Mouse (Mus musculus): Measurements from ENCODE around the gene Rerg.

Rerg gene

GRCm38 (mm10) chr6:137131349-137131748 is 38.9 kb downstream of the Rerg start:
- DNase-seq (ENCODE audit: low spot score in 2 of 2): no peak

DNA sequence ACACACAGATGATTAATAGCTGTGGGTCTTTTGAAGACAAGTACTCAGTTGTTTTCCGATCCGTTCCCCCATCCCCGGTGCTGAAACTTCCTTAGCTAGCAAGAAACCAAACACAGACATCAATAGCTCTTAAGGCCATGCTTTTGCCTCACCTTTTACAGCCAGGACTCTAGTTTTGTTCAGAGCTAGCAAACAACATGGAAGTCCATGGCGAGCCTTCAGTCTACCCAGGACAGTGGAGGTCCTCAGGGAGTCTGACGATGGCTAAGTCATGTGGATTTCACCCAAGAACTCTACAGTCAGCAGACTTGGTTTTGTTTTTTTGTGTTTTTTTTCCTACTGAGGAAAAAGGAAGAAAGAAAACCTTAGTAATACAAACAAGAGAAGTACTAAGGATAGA is 43.4 kb downstream of the Rerg start:
- no peak for DNase-seq (ENCODE audit: low spot score in 2 of 2)

- no peak for DNase-seq (ENCODE audit: low spot score in 2 of 2)
Observed at GRCm38 (mm10) chr6:137126224-137126623, 44.1 kb downstream of the Rerg start.

DNA sequence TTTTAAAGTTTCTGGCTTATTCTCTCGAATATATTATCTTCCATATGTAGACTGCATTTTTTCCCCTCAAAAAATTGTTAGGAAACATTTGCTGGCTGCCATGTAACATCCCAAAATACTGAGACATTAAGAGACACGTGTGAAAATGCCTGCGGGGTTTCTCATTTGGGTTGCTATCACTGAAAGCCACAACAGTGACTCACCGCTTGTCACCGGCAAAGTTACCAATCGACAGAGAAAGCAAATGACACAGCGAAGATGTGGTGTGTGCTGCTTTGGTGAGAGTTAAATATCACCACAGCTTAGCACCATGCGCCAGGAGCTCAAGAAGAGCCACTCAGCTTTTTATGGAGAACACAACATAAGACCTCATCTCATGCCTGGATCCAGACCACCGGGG is 44.9 kb downstream of the Rerg start:
- peak in 1 of 2 experiments; percentile 8 for DNase-seq (ENCODE audit: low spot score in 2 of 2)

DNA sequence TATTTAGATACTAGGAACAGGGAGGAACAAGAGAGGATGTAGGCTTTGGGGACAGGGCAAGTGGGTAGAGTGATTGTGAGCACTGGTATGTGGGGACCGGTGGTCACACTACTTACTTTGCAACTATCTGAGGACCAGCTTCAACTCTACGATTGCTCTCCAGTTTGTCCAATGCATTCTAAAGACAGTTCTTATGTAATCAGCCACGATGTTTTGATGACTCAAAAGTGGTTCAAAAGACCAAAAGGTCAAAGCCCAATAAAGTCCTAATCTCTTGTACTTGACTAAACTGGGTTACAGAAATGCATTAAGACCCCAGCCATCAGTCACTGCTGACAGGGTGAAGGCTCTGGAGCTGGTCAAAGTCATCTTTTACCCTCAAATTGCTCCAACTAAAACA is 45.3 kb downstream of the Rerg start:
- no peak for DNase-seq (ENCODE audit: low spot score in 2 of 2)

DNA sequence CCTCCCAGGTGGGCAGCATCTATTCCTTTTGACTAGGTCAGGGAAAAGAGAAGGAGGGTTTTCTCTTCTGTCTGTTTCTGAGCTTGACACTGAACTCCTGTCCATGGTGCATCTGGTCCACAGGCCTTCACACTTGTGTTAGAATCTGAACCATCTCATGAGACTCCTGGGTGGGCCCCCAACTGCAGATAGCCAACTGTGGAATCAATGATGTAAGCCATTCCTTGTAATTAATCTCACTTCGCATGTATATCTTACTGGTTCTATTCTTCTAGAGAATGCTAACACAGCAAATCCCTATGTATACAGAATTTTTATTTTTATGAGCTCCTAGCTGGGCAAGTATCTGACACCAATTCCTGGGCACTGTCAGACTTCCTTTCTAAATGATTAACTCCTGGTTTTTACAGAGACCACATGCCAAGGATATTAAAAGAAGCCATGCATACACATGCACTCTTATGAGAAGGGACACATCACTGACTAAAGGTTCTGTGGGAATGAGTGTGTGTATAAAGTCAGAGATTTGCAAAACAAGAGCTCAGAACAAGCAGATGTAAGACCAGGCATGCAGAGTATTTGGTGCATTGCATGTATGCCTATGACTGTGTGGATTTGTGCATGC is 53.3 kb downstream of the Rerg start:
- DNase-seq (ENCODE audit: low spot score in 2 of 2): no peak

GRCm38 (mm10) chr6:137114859-137115258 is 55.4 kb downstream of the Rerg start:
- DNase-seq (ENCODE audit: low spot score in 2 of 2): no peak

DNA sequence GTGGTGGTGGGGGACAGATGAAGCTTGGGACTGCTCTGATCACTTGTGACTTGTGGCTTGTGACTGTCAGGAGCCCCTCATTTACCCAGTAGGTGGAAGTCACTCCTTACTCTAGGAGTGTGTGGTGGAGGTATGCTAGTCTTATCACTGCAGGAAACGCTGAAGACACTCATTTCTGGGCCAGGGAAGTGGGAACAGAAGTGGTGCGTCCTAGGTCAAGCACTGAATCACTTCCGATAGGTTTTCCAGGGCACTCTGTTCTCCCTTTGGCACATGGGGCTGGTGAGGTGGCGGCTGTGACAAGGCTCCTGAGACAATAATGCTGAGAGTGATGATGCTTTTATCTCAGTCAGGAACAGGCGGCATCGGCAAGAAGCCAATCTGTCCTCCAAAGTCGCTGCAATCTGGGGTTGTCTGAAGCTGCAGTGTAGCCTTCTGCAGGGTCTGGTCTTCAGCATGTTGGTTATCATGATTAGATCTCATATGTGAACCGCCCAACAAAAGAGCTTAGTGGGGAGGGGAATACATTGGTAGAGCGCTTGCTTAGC is 59.0 kb downstream of the Rerg start:
- no peak for DNase-seq (ENCODE audit: low spot score in 2 of 2)

DNA sequence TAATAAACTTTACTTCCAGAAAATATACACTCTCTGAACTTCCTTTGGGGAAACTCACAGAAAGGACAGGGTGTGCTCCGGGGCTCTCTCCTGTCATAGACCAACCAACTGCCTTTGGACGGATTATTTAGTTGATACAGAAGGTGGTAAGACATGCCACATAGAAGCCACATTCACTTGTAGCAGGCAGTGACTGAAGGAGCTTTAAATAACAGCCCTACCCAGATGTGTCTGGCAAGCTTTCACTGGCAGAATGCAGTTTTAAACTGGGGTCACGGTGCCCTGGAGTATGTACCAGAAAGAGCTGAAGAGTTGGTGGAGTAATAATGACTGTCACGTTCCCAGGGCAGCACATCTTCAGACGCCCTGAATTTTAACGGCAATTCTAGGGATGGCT is 59.5 kb downstream of the Rerg start:
- DNase-seq (ENCODE audit: low spot score in 2 of 2): no peak

- DNase-seq (ENCODE audit: low spot score in 2 of 2): no peak
Observed at GRCm38 (mm10) chr6:137109811-137110777, 60.2 kb downstream of the Rerg start.

GRCm38 (mm10) chr6:137105285-137105684 is 65.0 kb downstream of the Rerg start:
- DNase-seq (ENCODE audit: low spot score in 2 of 2): no peak

GRCm38 (mm10) chr6:137102662-137103179 is 67.6 kb downstream of the Rerg start:
- no peak for DNase-seq (ENCODE audit: low spot score in 2 of 2)

DNA sequence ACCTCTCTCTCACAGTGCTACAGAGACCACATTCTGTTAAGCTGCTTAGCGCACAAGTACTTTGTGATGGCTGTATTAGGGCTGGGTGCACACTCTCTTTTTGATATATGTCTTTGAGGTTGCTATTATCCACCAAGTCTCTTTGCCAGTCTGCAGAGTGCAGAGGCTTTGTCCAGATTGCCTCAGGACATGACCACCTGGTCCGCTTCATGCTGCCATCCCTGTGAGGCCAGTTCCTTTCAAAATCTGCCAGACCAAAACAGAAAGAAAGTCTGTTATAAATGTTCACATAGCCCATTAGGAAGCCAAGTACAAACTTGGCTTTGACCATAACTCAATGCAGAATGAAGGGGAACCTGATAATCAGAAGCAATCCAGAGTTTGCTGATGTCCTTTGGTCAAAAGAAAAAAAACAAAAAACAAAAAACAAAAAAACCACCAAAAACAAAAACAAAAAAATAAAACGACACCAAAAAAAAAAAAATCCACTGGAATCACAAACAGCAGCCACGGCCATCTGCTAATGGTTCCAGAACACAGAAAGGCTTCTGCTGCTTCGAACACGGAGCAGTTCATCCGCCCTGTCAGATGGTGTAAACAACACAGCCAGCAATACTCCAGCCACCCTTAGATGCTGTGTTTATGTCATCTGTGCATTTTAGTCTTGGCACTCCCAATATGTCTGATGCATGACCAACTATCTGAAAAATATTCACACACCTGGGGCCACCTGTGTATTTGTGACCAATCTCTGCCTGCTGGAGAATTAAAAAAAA is 68.2 kb downstream of the Rerg start:
- DNase-seq (ENCODE audit: low spot score in 2 of 2): no peak

DNA sequence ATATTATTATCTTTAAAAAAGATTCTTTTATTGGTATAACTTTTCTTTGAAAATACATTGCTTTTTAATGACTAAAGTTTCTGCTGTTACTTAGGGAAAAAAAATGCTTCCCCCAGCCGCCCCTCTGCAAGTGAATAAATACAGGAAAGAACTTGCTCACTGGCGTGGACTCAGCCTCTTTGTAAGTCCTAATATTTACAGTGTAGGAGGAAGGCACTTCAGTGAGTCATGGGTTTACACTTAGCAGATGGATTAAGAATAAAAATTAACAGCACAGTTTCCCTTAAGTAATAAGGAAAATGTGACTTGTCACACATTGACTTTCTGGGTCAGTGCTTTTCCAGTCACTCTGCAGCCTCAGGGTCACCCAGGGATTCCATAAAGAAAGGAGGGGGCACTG is 70.0 kb downstream of the Rerg start:
- DNase-seq (ENCODE audit: low spot score in 2 of 2): no peak

DNA sequence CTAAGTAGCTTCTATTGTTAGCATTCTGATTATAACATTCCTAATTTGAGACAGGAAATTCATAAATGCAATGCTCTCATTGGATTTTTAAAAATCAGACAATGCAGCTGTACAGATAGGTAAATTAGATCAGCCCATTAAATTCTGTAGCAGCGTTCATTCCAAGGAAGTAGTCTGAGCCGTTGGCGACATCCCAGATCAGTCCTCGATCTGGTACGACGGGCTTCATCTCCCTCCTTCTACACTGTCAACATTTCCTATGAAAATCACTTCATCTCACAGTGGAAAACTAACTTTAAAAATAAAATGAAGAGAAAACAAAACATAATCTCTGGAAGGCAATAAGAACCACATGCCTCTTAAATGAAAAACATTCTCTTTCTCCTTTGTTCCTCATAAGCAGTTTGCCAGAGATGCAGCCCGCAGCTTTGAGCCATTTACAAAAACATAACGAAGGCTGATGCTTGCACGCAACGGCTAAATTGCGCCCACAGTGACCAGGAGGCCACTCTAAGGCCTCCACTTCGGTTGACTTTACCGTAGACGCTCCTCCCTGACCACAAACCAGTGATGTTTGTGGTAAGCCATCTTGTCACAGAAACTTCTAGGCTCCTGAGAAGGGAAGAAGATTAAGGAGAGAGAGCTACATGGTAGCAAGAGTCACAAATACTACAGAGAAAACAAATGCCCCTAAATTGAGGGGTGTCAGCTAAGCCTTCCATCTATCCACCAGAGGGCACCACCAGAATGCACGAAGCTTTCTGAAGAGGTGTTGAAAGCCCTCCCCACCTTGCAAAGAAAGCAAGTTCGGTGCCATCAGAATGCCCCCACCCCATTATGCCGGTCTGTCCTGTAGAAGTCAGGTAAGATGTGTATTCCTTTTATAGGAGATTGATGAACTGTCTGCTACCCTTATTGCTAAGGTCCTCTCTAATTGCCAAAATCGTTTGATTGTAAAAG is 71.8 kb downstream of the Rerg start:
- peak in 1 of 2 experiments; percentile 29 for DNase-seq (ENCODE audit: low spot score in 2 of 2)

DNA sequence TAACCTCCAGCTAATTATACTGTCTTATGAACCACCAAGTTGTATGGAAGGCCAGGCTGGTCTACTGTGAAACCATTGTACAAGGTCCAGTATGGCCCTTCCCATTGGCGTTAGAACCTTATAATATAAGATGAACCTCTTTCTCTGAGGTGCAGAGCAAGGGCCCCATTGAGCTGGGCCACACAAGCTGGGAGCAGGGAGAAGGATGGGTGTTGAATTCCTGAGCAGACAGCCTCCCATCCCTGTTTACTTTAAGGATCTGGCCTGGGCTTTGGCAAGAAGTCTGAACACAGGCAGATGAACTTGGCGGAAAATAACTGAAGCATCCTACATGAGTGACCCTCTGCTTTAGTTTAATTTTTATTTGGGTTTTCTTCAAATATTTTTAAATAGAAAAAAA is 75.8 kb downstream of the Rerg start:
- no peak for DNase-seq (ENCODE audit: low spot score in 2 of 2)

DNA sequence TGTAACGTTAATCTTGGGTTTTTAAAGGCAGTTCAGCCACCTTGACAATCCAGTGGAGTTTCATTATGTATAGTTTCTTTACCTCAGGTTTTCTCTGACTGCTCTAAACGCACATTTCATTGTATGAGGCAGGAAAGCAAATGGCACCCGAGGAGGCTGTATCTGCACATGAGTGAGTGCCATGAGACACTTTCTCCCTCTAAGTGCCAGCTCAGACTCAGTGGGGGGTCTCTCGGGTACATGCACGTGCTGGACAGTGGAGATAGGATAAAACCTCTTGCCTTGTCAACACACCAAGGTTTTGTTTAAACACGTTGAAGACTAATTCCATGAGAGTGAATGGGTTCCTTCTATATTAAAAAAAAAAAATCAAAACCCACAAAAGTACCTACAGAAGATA is 81.8 kb downstream of the Rerg start:
- DNase-seq (ENCODE audit: low spot score in 2 of 2): no peak

- no peak for DNase-seq (ENCODE audit: low spot score in 2 of 2)
Observed at GRCm38 (mm10) chr6:137087956-137088355, 82.3 kb downstream of the Rerg start.

DNA sequence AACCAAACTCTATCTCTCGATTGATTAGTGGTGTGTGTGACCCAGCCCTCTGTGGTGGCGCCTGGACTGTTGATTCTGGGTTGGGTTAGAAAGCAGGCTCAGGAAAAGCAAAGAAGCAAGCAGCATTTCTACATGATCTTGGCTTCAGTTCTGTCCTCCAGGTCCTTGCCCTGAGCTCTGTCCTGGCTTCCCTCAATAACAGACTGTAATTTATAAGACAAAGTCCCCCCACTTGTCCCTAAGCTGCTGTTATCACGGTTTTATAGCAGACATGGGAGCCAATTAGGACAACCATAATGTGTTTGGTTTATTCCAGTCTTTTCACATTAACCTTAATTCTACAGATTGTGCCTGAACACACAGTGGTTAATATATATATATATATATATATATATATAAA is 82.8 kb downstream of the Rerg start:
- no peak for DNase-seq (ENCODE audit: low spot score in 2 of 2)

- no peak for DNase-seq (ENCODE audit: low spot score in 2 of 2)
Observed at GRCm38 (mm10) chr6:137079701-137080100, 90.6 kb downstream of the Rerg start.

GRCm38 (mm10) chr6:137076731-137077130 is 93.6 kb downstream of the Rerg start:
- no peak for DNase-seq (ENCODE audit: low spot score in 2 of 2)
